Mouse (Mus musculus): Measurements from ENCODE around the gene Ncaph2.
A peak's percentile ranks its signal among the peaks of the same experiment; 100 is the strongest.

The Ncaph2 gene

DNA sequence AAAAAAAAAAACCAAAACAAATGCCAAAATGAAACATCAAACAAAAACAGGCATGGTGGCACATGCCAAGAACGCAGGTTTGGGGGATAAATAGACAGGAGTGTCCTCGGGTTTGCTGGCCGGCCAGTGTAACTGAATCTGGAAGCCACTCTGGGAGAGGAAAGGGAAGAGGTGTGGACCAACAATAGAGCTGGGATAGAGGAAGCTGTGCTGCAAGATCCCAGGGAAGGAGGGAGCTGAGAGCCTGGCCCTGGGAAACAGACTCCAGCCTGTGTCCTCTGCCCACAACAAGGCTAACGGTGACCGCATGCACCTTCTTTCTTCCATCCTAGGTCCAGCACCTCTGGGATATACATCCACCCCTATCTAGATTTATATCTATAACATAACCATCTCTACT, 5.1 kb upstream of the Ncaph2 start:
- DNase-seq, result no peak

DNA sequence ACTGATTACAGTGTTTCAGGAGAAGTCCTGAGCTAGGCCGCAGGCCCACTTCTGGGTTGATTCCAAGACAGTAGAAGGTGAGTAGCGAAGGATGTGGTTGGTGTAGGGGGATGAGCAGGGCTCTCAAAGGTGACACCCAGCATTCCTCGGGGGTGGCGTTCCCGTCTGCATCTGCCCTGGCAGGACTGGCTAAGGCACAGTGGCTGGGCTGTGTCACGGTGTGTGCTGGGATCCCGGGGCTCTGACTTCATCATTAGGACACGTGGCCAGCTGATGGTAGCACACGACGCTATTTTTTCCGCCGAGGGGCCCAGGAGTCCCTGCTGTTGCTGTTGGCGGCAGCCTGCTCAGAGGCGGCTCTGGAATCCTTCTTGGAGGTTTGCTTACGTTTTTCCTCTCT, 4.2 kb upstream of the Ncaph2 start:
- no peak for DNase-seq

DNA sequence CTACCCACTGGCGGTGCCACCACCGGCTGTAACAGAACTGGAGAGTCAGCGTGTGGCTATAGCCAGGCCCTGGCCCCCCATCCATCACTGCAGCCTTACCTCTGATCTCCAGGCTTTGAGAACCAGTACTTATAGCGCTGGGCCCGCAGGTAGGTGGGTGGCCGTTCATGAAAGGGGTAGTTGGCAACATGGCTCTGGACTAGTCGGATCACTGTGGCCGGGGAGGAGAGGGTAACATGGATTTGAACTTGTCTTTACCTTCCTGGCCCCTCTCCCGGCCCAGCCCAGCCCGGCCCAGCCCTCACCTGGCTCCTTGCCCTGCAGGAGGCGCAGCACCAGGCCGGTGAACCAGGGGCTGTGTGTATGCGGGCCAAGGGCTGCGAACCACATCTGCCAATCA, 3.5 kb upstream of the Ncaph2 start:
- DNase-seq, result no peak

DNA sequence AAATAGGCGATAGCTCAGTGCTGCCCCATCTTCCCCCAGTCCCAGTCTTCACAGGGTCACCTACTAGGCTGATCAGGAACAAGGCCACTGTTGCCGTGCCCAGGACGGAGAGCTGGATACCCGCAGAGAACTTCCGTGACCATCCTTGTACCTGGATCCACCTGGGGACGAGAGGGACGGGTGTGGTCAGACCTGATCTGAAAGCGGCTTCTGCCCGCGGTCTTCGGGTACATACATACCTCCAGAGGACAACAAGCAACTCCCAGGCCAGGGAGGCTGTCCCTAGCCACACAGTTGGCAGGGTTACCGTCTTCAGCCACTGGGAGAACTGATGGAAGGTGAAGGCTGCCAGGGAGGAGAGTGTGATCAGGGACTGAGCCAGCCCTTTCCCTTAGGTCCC, 2.7 kb upstream of the Ncaph2 start:
- DNase-seq, result no peak

DNA sequence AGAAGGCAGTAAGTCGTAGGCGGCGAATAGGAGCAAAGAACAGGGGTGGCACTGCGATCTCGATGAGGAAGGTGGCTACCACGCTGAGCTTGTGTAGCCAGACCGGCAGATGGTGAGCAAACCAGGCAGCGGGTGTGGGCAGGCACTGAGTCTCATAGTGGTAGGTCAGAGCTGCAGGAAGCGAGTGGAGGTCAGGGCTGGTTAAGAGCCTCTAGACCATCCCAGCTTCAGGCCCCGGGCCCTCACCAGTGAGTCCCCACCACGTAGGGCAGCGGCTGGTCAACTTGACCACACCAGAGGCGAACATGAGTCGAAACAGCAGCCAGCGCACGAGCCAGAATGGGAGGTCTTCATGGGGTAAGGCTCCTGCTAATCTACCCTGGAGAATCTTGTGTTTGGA, 1.7 kb upstream of the Ncaph2 start:
- no peak for DNase-seq

DNA sequence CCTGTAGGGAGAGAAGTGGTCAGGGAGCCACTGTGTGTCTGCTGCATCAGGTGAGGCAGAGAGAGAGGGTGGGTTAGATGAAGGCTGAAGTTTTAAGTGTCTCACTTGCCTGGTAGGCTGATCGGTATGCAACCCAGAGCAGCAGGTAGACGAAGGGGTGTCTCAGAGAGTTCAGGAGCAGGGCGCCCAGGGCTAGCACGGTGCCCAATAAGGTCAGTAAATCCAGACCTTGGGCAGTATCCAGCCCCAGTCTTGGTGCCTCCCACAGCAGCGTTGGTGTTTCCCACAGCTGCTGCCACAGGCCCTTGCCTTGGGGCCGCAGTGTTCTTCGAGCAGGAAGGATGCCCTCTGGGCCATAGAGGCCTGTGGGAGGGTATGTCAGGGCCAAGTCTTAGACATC, 1.1 kb upstream of the Ncaph2 start:
- DNase-seq, result no peak

DNA sequence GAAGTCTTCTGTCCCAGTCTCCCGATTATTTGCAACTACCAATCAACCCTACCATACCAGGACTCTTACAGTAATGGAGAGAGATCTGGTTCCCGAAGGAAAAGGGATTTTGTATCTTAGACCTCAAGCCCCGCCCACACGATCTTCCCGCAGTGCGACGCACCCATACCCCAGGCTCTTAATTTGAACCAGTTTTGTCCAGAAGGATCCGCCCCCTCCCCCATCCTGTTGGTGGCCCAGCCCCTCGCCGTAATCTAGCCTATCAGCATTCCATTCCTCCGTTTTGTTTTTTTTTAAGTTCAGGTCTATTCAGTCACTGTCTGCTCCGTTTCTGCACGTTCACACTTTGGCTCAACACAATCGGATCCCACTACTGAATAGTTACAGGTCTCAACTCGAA, 853 bp downstream of the Ncaph2 start:
- DNase-seq, result peak; percentile 65

DNA sequence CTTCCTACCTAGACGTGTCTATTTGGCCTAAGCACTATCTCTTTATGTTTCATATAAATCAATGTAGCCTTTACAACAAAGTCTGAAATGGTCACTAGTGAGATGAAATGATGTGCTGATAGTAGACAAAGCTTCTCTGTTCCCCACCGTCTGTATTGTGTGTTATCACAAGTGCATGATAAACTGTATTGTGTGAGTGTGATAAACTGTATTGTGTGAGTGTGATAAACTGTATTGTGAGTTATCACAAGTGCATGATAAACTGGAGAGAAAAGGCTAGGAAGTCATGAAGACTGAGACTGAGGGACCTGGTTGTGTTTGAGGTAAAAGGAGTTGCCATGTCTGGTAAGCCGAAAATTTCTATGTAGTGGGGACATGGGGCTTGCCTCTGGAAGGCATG, 3.3 kb downstream of the Ncaph2 start:
- no peak for DNase-seq

DNA sequence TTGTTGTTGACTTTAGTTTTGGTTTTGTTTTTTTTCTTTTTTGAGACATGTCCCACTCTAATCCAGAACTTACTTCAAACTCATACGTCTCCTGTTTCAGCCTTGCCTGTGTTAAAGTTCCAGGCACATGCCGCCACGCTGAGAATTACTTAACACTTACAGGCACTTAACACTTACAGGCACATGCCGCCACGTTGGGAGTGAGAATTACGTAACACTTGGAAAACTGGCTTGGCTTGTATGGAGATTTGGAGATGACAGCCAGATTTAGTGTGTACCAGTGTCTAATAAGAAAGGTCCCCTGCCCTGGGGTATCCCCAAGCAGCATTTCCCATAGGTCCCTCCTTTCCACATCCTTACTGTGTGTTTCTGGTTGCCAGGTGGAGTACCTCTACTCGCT, 7.5 kb downstream of the Ncaph2 start:
- DNase-seq, result no peak

DNA sequence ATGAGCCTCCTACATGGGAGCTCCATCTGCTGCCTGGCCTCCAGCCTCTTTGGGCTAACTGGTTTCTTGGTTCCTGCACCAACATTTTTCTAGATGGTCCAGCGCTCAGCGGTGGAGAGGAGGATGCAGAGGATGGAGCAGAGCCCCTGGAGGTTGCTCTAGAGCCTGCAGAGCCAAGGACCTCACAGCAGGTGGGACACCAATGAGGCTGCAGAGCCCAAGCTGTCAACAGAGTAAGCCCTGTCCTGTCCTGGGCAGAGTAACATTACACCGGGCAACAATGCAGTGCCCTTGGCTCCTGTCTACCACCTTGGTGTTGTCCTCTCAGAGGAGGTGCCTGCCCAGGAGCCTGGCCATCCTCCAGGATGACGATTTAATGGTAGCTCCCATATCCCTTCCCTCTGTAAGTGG, 9.6 kb downstream of the Ncaph2 start:
- no peak for DNase-seq

DNA sequence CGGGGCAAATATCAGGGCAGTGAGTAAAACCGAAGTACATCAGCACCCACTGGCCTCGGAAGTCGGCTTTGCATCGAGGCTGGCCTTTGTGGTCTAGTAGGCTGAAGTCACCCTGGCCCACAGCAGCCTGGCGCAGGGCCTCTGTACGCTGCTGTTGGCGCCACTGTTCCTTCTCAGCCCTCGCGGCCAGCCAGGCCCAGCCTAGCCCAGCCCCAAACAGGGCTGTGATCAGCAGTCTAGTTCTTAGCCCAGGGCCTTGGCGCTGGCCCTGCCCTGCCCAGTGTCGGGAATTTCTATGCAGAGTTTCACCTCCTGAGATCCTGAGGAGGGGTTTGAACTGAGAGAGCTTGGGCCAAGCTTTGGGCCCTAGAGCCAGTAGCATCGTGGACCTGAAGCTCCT, 16.5 kb downstream of the Ncaph2 start:
- DNase-seq, result no peak

DNA sequence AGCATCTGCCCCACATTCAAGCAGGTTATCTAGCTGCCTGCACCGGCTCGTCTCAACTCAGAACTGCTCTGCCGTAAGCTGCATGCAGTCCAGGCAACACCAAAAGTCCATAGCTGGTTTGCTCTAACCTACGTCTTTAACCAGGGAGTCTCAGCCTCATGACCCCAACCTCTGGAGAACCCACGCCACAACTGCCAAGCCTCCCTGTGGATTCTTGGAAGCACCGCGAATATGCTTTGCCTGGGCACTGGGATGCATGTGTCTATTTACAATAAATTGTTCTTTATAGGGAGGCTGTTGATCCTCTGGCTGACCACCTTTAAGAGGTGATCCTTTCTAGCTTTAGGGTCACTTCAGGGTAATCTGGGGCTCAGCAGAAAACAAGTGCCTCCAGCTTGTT, 17.0 kb downstream of the Ncaph2 start:
- no peak for DNase-seq

DNA sequence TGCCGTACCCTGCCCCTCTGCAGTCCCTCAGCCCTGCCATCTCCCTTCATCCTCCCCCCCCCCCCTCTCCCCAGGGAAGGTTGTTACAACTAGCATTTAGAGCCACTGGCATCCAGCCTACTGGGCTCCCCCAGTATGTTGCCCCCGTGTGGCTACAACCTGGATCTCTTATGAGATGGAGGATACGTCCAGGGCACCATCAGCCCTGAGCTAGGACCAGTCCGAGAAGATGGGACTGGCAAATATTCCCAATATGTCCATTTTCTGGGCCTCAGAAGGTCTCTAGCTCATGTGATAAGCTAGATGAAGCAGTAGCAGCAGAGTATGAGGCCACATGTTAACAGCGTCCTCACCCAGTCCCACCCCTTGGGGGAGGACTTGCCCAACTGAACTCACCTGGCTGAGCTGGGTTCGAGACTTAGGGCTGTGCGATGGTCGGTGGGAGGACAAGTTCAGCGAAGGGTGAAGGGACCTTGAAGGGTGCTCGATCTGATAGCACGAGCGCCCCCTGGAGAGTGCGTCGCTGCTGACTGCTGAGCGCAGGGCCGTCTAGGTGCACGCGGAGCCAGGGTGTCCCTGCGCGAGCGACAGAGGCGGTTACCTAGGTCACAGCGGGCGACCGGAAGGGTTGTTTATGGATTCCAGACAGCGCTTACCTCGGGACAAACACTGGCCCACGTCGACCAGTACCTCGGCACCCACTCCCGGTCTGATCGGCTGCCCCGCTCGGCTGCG, 17.7 kb downstream of the Ncaph2 start:
- DNase-seq, result peak; percentile 91

DNA sequence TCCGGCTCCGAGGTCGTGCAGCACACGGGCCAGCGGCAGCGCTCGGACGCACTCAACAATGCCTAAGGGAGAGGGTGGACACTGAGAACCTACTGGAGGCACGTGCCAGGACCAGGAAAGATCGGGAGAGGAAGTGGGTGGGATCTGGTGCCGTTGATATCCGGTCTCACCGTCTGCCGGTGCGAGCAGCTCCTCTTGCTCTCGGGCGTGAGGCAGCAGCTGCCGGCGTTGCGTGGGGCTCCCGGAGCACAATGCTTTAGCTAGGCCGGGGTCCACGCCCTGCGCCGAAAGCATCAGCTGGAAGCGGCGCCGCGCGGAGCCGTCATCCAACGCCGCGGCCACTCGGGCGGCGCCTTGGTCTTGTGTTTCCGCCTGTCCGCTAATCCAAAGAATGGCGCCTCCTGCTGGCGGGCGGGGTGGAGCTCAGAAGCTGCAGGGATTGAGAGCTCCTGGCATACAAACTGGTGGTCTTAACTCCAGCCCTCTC, 18.3 kb downstream of the Ncaph2 start, which contains the start of gene Sco2:
TSS of gene Sco2 (minus strand) at position 85 of the 487 bp plus-strand sequence.
- peak; percentile 94 for DNase-seq

DNA sequence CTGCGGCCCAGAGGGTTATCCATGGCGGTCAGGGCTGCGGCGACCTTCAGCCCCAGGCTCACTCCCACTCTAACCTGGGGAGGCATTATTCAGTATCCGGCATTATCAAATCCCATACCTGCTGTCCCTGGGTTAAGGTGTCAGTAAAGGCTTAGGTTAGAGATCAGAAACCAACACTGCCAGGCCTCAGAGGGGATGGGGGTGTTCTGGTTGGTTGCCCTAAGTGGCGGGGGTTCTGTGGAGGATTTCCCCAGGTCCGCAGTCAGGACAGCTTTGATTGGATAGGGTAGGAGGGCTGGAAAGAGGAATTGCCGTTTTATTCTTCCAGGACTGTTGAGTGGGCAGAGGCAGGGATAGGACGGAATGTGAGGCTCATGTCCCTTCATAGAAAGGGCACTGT, 18.8 kb downstream of the Ncaph2 start:
- no peak for DNase-seq

DNA sequence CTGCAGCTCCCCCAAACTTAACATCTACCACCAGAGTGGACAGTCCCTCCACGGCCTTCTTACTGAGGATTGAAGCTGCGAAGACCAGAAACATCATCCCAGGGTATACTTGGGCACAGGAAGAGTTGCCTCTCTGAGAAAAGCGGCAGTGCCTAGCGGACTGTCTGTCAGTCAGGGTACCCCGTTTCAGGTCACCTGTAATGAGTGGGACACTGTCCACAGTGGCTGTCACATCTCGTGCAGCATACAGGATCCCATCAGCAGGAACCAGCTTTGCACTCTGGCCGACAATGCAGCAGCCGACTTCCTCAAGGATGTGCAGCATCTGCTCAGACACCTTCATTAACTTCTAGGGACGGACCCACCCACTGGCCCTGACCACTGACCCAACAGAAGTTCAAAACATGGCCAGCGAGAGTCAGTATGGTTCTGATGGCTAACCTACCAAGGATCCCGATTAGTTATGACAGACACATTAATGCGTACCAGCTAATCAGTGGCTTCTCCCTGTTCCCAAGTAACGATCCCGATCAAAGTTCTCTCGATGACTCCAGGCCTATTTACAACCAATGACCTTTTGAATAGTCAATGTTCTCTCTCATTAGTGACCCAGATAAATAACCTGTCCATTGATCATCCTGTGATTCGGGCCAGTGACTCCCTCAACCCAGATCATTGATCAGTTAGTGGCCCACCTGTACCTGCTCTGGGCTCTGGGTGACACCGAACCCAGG, 19.4 kb downstream of the Ncaph2 start:
- no peak for DNase-seq

DNA sequence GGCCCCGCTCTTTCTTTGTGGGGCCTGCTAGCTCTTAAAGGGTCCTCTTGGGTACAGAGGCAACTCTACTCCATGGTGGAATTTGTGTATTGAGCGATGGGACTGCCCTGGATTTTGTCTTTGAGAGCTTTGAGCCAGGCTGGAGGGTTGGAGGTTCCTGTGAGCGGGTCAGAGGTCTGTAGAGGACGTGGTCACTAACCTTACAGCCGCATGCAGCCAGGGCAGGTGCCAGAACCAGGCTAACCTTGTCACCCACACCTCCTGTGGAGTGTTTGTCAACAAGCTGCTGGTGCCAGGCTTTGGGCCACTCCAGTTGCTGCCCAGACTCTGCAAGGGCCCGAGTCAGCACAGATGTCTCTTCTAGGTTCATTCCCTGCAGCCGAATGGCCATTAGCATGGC, 20.5 kb downstream of the Ncaph2 start:
- DNase-seq, result peak; percentile 28

DNA sequence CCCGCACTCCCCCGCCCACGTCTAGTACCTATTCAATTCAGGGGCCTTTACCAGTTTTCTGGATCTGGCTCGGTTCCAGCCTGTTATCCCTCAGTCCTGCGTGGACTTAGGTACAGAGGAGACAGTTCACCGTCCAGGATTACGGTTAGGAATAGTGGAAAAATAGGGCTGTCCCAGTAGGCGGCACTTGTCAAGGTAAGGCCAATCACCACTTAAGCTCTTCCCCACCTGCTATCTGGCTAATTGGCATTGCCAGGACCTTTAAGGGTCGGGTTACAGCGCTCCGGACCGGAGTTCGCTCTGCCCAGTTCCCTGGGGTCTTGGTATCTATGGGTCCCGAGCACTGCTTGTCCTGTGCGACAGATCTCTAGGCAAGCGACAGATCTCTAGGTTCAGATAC, 21.4 kb downstream of the Ncaph2 start, which contains the start of gene Tymp:
TSS of gene Tymp (minus strand) at position 83 of the 400 bp plus-strand sequence.
- peak; percentile 46 for DNase-seq

DNA sequence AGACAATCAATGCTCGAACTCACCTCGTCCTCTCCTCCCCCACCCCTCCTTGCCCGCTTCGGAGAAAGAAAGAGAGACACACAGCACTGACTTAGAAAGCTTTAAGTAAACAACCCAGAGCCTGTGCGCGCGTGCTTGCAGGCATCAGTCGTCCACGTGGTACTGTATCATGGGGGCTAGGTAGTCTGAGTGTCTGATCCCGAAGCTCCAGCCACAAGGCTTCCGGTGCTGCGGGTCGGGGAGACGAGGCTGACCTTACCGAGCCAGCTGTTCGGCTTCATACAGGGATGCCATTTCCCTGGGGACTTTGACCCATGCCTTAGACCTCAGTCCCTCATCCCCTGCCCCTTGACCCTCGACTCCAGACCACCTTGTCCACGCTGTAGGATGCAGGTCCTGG, 21.8 kb downstream of the Ncaph2 start:
- DNase-seq, result no peak

DNA sequence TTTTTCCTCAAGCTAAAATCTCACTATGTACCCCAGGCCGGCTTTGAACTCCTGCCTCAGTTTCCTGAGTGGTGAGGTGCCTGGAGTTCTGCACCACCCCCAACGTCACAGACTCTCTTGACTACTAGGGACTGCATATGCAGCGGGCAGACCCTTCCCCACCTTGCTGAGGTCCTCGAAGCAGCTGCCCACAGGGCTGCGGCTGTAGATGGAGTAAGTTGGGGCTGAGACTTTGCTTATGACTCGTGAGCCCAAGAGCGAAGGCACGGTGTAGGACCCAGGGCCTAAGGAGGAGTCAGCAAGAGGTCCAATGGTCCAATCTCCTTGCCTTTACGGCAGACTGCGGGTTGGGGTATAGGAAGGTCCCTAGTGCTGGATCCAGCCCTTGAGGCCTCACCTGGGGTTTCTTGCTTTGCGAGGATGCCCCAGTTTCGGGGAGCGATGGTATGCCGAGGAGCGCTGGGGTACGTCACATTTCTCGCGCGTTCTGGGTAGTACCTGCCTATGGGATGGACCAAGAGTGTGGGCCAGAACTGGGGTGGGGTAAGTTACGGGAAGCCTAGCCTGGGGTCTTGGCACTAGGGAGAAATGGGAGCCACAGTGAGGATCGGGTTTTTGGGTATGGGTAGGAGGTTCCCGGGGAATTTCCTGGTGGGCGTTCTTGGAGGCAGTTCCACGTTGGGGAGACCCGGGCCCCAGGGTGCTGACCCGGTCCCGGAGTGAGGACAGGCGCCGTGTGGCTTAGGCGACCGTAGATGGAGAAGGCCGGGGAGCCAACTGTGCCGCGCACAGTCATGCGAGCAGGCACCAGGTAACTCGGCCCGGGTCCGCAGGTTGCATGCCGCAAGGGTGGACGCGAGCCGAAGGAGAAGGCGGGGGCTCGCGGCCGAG, 22.7 kb downstream of the Ncaph2 start:
- DNase-seq, result no peak

DNA sequence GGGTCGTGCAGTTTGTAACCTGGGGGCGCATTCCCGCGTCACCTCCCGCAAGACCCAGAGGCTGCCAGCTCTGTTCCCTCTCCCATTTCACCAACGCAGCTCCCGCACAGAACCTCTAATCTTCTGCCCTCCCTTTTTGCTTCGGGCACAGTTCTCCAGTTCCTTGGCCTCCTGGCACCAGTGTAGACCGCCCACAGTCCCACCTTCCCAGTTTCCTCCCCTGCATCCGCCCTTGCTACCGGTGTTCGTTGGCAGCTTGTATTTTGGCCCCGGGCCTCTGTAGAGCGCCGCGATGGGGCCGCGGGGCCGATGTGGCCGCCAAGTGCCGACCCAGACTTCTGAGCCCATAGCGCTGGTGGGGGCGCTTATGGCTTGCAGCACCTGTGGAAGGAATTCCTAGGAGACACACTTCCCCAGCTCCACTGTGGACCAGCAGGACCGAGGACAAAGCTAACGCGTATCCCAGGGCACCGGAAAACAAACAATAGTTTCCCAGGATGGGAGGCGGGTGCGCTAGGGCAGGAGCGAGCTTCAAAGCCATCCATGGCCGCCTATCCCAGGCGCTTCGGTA, 23.4 kb downstream of the Ncaph2 start, which contains the start of gene Odf3b:
TSS of gene Odf3b (minus strand) at position 452 of the 571 bp plus-strand sequence.
- DNase-seq, result peak; percentile 30

DNA sequence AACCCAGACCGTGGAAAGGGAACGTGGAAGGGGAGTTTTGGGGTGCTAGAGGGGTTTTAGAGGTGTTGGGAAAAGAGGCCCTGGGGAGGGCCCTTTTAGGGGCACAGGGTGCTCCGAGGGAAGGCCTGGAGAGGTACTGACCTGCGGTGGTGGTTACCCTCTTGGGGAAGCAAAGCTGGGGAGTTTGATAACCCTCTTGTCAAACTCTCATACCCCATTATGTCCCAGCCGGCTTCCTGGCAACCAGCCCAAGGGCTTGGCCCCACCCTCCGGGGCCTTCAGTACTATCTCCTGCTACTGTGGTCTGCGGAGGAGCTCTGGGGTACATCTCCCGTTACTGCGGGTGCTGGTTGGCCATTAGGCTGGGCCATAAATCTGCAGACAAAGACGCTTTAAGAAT, 23.9 kb downstream of the Ncaph2 start:
- DNase-seq, result no peak

DNA sequence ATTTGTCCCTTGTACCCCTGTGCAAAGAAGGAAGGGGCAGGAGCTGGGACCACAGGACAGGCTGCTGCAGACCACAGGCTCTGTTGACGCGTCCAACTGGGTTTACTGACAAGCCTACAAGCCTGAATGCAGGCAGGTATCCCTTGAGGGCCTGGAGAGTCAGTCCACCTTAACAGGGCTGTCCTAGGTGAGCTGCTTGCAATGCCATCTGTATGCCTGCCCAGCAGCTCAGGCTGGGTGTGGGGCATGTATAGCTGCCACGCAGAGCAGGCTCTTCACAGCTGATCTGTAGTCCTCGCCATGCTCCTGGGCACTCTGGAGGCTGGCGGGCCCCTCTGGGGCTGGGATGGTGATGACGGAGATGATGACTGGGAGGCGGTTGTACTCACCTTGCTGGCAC, 29.1 kb downstream of the Ncaph2 start, which contains the start of gene Klhdc7b:
TSS of gene Klhdc7b (plus strand) at position 301 of the 400 bp plus-strand sequence.
- no peak for DNase-seq

All from kidney, adult 9 months (tissue).